Mouse (Mus musculus) forelimb bud, embryonic 11.5 days (tissue): ENCODE results near the gene Rps10.

Source experiments
- DNase-seq: peaks from one replicate; pipeline ENCODE4 v3.0.0-alpha.2; 2012; ENCODE audit warnings: low read depth, low spot score

Rps10 gene

GRCm38 (mm10) chr17:27613016-27613415 is 23.5 kb downstream of the Rps10 start:
- no peak for DNase-seq

DNA sequence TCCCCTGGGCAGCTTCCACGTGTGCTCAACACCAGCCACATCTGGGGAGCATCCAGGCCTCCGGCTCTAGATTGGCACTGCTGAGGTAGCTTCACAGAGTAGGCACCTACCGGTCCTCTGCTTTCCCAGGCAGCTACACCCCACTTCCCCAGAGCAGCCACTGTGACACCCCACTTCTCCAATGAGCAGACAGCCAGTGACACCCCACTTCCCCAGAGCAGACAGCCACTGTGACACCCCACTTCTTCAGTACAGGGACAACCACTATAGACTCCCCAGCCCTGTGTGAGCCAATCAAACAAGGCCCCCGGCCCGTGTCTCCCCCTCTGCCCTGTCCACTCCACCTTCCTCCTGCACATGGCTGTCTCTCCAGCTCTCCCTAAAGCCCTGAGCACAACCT is 24.5 kb downstream of the Rps10 start:
- no peak for DNase-seq

GRCm38 (mm10) chr17:27611519-27611884 is 25.0 kb downstream of the Rps10 start:
- no peak for DNase-seq

GRCm38 (mm10) chr17:27610679-27611518 is 25.6 kb downstream of the Rps10 start:
- no peak for DNase-seq

DNA sequence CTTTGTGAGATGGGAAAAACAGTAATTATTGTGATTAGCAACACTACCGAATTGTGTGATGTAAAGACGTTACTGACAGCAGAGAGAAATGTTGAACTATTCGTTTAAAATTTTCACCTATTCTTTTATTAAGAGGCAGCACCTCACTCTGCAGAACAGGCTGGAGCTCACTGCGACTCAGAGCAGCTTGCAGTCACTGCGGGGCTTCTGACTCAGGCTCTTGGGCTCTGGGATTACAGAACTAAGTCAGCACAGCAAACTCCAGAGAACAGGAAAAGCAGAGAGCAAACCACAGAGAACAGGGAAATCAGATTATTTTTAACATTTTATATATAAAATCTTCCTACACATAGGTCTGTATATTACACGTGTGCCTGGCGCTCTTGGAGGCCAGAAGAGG is 26.9 kb downstream of the Rps10 start:
- no peak for DNase-seq

DNA sequence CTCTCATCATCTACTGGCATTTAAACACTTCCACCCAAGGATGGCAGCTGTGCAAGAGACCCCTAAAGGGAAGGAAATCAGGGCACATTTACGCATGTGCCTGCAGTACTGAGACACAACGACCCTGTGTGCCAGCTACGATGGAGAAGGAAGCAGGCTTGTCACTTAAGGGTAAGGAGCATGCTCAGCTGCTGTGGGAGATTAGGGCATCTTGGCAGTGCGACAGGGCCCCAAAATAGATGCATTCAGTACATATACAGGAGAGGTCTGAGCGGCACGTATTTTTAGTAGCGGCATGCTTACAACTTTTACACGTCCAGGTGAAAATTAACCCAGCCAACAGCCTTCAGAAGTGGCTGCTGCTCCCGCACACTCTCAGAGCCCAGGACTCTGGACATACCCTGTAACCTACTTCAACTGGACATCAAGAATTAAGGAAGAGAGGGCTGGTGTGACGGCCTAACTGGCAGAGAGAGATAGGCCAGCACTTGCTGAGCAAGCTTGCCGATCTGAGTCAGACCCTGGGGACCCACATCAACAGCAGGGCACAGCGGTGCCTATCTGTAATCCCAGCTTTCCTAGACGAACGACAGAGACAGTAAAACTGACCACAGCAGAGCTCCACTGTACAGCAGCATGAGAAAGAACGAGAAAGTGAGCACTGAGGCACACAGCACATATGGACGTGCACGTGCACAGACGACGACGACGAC is 32.8 kb downstream of the Rps10 start:
- DNase-seq = no peak

GRCm38 (mm10) chr17:27603036-27603435 is 33.4 kb downstream of the Rps10 start:
- DNase-seq = no peak

DNA sequence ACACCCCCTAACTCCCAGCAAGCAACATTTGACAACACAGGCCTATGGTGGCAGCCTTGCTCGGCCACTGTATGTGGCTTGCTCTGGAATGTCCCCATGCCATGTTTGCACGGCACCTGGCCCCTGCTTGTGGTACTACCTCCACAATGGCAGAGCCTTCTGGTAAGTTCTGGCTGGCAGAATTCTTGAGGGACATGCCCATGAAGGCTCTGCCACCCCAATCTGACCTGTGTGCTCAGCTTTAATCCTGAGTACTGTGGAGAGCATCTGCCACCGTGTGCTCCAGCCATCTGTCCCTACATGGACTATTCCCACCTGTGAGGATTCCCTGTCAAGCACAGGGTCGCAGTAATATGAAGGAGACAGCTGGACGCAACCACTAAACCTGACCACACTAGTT is 35.6 kb downstream of the Rps10 start:
- no peak for DNase-seq

DNA sequence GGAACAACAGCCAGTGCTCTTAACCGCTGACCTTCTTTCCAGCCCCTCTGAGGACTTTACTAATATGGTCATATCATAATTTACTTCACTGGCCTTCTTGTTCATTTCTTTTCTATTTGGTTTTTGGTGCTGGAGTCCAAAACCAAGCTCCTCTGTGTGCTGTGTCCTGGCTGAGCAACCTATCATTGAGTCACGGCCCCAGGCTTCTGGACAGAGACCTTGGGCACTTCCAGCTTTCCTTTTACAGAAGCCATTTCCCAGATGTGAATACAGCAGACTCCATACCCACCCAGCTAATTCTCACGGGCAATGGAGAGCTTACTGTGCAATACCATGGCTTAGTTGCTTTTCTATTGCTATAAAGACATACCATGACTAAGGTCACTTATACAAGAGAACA is 36.2 kb downstream of the Rps10 start:
- no peak for DNase-seq

DNA sequence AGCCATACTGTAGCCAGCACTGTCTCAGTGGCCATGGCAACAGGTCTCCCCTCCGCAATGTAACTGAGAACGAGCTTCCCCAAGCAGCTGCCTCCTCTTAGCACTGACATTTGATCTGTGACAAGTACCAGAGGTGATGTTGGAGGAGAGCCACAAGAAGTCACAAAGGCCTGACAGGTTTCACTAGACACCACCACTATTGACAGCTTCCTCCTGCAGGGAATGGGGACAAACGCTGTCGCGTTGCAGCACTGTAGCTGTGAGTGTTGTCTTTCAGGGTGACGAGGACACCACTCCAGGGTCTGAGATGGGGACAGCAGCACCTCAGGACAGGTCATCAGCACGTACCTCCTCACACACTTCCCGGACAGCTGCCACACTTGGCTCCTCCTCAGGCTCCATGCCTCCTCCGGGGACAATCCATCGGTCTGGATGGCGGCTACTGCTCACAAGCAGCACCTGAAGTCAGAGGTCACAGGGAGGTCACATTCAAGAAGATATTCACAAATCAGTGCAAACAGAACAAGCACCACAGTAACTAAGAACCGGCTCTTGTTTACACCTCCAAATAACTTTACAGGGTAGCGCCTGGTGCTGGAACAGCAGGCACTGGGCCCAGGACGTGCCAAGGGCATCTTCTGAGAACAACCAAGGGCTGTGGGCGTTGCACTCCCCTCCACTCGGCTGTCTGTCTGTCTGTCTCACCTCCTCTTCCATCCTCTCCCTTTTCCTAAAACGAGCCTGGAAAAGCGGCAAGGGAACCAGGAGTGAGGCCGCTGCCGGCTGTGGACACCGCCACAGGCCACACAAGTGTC is 39.9 kb downstream of the Rps10 start:
- DNase-seq = no peak

DNA sequence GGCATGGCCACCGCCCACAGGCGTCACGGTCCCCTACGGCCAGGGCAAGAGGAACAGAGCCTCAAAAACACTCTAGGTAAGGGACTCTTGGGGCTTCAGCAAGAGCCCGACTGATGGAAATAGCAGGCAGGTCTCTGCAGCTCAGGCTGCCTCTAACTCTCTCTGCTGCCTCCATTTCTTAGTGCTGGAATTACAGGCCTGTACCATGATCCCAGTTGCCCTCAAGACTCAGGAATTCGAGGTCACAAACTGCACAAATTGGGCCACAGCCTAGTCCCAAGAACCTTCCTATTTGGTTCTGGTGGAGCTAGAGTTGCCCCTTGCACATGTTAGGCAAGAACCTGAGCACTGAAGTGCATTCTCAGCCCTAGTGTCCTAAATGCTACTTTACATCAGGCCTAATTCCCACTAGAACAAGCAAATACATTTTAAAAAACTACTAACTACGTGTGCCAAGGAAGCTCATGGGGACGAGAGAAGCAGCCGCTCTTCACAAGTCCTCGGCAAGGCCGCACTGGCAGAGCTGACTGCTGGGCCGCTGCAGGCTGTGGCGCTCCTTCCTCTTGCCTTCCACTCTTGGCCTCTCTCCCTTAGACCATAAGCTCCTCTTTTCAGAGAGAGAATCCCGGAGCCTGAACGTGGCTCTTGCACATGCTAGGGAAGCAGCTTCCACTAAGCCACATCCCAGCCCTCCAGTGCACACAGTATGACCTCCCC is 40.7 kb downstream of the Rps10 start:
- no peak for DNase-seq

DNA sequence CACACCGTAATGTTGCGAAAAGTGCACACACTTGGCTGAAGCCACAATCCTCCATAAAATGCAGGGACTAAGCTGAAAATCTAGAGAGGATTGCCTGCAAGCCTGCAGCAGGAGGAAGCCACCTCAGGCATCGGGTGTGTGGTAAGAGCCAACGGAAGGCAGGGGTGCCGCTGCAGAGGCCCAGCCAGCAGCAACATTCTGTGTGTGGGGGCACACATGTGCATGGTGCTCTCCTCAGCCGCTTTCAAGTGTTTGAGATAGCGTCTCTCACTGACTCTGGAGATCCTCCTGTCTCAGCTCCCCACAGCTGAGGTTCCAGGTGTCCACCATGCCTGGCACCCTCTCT is 43.9 kb downstream of the Rps10 start:
- no peak for DNase-seq

GRCm38 (mm10) chr17:27591826-27592564 is 44.5 kb downstream of the Rps10 start:
- DNase-seq = no peak

- no peak for DNase-seq
Measured at GRCm38 (mm10) chr17:27588231-27588630, 48.2 kb downstream of the Rps10 start.

GRCm38 (mm10) chr17:27587252-27587651 is 49.2 kb downstream of the Rps10 start:
- no peak for DNase-seq

GRCm38 (mm10) chr17:27586661-27587060 is 49.8 kb downstream of the Rps10 start:
- no peak for DNase-seq

DNA sequence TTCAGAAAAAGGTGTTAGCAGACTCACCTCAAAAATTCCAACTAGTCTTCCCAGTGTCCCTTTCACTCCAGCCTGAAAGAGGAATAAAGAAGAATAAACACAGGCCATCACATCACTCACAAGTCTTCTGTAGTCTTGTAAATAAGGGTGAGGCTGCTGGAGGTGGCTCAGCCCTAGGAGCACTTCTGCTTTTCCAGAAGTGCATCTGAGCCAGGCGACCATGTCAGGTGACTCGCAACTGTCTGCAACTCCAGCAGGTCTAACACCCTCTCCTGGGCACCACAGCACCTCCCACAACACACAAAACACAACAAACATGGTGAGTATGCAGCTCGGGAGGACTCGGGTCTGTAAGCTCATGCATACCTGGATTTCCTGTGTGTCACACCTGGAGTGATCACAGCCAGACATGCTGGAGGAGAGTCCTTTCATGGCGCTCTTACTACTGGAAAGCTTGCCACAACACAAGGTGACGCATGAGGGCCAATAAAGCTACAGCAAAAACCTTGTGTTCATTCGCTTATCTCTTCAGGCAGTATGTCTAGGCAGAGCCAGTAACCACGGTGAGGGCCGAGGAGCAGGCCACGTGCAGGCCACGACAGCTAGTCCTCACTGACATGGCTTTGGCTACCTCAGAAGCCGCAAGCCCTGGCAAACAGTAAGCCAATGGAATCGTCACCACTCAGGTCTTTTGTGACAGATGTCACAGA is 53.1 kb downstream of the Rps10 start:
- no peak for DNase-seq
